In genomic region chr6:78165615-78166014, GRCm38 (mm10) we compare ENCODE assay signal across 13 mouse cellular contexts.
DNase-seq lines count a peak whose midpoint lies in the region; ATAC-seq lines count a peak whose summit lies in the region.
"Had no signal": no experiment of that assay in that cellular context is flagged by ENCODE, and none has a peak within 500 bp of the region (broad histone marks: within the 10 kb centered on the region; RNA-seq: fewer than 3 reads in every experiment).

No protein-coding gene starts in this region.

- H3K4me3 ChIP-seq in neural tube, embryonic 15.5 days (replicated peaks): no peak overlapping the region
- no peak overlapping the region for H3K4me3 ChIP-seq in forebrain, embryonic 12.5 days (replicated peaks)
- no peak overlapping the region for H3K4me3 ChIP-seq in hindbrain, embryonic 16.5 days (ENCODE audit: low read length)

- DNase-seq in neural tube, embryonic 10.5 days (ENCODE audit: extremely low spot score, low spot score): peak; percentile 39
- DNase-seq in kidney, adult 18-20 months: no peak
- DNase-seq in right cerebral cortex, adult 18-20 months: no peak
- DNase-seq: adrenal gland, postnatal 25 days; cerebellum, postnatal 36 days; kidney, adult 2 months; kidney, postnatal 25 days; lung, embryonic 14.5 days had no signal

- H3K4me1 ChIP-seq in neural tube, embryonic 15.5 days: no peaks in the 10 kb centered on the region
- H3K4me1 ChIP-seq in forebrain, embryonic 12.5 days: peaks cover 9% of the 10 kb centered on the region
- no peaks in the 10 kb centered on the region; the same call in 1 of the 2 replicates for H3K4me1 ChIP-seq in hindbrain, embryonic 16.5 days (ENCODE audit: control insufficient read depth, insufficient read depth, low read depth, low read length)

- H3K9ac ChIP-seq in neural tube, embryonic 15.5 days (replicated peaks): no peak overlapping the region
- H3K9ac ChIP-seq in forebrain, embryonic 12.5 days: no peak overlapping the region
- H3K9ac ChIP-seq in hindbrain, embryonic 16.5 days (ENCODE audit: low read depth, low read length): no peak overlapping the region
- H3K9ac ChIP-seq: lung, embryonic 14.5 days had no signal

- no peak for ATAC-seq in neural tube, embryonic 15.5 days (ENCODE audit: low FRiP score)
- peak; percentile 88 for ATAC-seq in forebrain, embryonic 12.5 days (ENCODE audit: low FRiP score)
- ATAC-seq in hindbrain, embryonic 16.5 days: peak; percentile 70; the same call in 1 of the 2 replicates
- no peak for ATAC-seq in megakaryocyte, adult 5-6 weeks (ENCODE audit: poor library complexity, severe bottlenecking)

- 13% methylated on average over 4 of the region's 4 CpGs for WGBS in neural tube, embryonic 15.5 days
- 6% methylated on average over 4 of the region's 4 CpGs for WGBS in forebrain, embryonic 12.5 days
- 4% methylated on average over 4 of the region's 4 CpGs for WGBS in hindbrain, embryonic 16.5 days

- no peaks in the 10 kb centered on the region for H3K9me3 ChIP-seq in neural tube, embryonic 15.5 days (replicated peaks)
- H3K9me3 ChIP-seq in forebrain, embryonic 12.5 days: no peaks in the 10 kb centered on the region
- H3K9me3 ChIP-seq in hindbrain, embryonic 16.5 days (ENCODE audit: control insufficient read depth, low read length): no peaks in the 10 kb centered on the region

- H3K27me3 ChIP-seq in neural tube, embryonic 15.5 days (replicated peaks): no peaks in the 10 kb centered on the region
- H3K27me3 ChIP-seq in forebrain, embryonic 12.5 days: peaks cover 7% of the 10 kb centered on the region; the same call in 1 of the 2 replicates
- H3K27me3 ChIP-seq in hindbrain, embryonic 16.5 days (replicated peaks; ENCODE audit: control insufficient read depth, insufficient read depth, low read length): no peaks in the 10 kb centered on the region

- H3K36me3 ChIP-seq in neural tube, embryonic 15.5 days: no peaks in the 10 kb centered on the region
- no peaks in the 10 kb centered on the region for H3K36me3 ChIP-seq in forebrain, embryonic 12.5 days (replicated peaks)
- no peaks in the 10 kb centered on the region for H3K36me3 ChIP-seq in hindbrain, embryonic 16.5 days (ENCODE audit: control insufficient read depth, insufficient read depth, low read length)

- no peak overlapping the region for H3K4me2 ChIP-seq in neural tube, embryonic 15.5 days
- no peak overlapping the region for H3K4me2 ChIP-seq in forebrain, embryonic 12.5 days
- no peak overlapping the region for H3K4me2 ChIP-seq in hindbrain, embryonic 16.5 days (ENCODE audit: low read length)
- H3K4me2 ChIP-seq: lung, embryonic 14.5 days had no signal

- no peak overlapping the region for H3K27ac ChIP-seq in neural tube, embryonic 15.5 days (replicated peaks)
- H3K27ac ChIP-seq in forebrain, embryonic 12.5 days: no peak overlapping the region
- no peak overlapping the region for H3K27ac ChIP-seq in hindbrain, embryonic 16.5 days (ENCODE audit: low read depth, low read length)
- H3K27ac ChIP-seq: macrophage had no signal

Comparison
In these comparisons a context has a peak if more than half of its experiments do, and no peak if none do; other contexts are left out.
1. ATAC-seq: peak in forebrain, embryonic 12.5 days (single experiment) and hindbrain, embryonic 16.5 days (single experiment); none in neural tube, embryonic 15.5 days (single experiment) and megakaryocyte, adult 5-6 weeks (single experiment).